Mouse (Mus musculus): ENCODE results near the gene Cyp4f40.
"Not testable (repeated sequence)": the region's sequence is repeated elsewhere in the genome, so short reads cannot be mapped to it uniquely, and the experiment has no call there.

Cyp4f40 gene

DNA sequence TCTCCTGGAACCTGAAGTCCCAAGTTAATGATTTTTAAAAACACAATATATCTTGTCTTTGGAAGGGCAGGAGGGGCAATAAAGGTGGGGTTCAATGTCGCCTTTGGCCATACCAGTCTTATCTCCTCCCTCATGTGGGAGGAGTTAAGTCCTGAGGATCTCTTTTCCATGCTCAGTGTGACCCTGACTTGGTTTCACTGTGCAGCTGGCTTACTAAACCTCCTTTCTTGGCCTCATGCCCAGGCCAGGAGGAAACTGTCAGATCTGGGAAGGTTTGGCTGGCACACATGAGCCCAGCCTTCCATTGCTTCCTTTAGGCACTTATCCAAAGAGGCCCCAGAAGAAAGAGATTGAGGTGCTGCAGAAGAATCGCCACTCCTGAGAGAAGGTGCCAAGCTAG, at the start of gene Cyp4f40:
Cyp4f40 (plus strand) TSS at position 189 of the 400 bp plus-strand sequence.
- peak; percentile 71 for DNase-seq

DNA sequence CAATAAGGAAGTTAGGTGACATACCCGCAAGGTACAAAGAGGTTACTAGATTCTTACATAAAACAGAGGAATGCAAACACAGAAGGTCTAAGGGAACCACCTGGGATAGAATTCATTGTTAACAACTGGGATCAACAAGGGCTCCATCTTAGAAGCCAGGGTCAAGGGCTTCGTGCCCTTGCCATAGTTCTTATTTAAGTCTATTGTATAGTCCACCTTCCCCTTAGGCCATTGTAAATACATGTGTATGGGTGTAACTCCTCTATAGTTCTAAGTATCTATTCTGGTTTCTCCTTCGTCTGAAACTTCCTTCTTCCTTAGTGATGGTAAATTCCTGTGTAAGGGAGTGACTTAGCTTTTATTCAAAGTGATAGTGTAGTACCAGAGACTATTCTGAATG, 48.5 kb upstream of the Cyp4f40 start:
- DNase-seq: not testable (repeated sequence)

GRCm38 (mm10) chr17:32610896-32611295, 47.8 kb upstream of the Cyp4f40 start:
- no peak for DNase-seq

DNA sequence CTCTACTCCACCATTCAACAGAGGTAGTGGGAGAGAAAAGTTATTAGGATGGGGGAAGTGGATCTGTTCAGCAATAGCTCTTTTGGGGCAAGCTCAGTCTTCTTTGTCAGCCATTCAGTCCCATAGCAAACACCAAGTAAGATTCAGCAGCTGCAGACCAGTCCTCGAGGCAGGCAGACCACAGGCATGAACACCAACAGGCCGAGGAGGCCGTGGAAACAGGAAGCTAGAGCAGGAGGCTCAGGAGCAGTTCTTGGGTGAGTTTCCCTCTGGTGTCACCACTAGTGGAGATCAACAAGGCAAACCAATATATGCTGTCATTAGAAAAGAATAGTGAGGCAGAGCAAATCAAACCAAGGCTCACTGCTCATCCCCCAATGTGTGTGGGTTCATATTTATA, 46.3 kb upstream of the Cyp4f40 start:
- DNase-seq: no peak

DNA sequence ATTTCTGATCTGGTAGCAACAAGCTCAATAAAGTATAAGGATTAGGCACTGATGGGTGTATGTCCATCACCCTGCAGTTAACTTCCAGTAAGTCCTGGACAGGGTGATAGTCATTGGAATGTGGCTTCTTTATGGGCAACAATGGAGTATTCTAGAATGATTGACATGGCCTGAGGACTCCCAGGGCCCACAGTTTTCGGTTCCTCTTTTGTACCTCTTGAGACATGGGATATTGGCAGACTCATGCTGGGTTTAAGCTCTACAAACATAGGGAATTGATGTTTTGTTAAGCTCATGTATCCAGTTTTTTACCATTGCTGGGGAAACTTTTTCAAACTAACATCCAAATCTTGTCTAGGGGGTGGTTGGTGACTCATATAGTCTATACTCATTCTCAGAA, 41.4 kb upstream of the Cyp4f40 start:
- DNase-seq: no peak

DNA sequence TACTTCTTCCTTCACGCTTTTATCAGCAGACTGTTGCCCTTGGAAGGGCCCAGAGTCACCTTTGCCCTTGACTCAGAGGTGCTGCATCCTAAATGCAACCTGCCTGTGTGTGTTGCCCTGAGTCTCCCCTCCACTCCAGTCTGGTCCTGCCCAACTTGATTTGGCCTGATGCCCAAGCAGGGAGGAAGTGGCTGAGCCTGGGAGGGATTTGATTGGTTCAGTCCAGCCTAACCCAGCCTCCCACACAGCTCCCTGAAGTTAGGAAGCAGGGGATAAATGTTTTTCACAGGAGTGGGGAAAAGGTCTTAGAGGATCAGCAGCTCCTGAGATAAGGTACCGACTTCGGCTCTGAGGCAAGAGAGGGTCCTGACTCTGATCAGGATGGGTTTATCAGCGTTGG, 37.7 kb upstream of the Cyp4f40 start, which contains the start of gene Cyp4f37:
Cyp4f37 (plus strand) TSS at position 292 of the 400 bp plus-strand sequence.
- not testable (repeated sequence) for DNase-seq

DNA sequence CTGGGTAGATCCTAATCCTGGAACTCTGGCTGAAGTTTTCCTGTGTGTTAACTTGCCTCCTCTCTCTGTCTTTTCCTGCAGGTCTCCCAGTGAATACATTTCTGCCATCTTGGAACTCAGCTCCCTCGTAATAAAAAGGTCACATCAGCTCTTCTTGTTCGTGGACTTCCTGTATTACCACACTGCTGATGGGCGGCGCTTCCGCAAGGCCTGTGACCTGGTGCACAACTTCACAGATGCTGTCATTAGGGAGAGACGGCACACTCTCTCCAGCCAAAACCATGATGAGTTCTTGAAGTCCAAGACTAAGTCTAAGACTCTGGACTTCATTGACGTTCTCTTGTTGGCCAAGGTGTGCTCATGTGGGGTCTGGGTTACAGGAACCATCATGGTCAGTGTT, 29.0 kb upstream of the Cyp4f40 start:
- not testable (repeated sequence) for DNase-seq

DNA sequence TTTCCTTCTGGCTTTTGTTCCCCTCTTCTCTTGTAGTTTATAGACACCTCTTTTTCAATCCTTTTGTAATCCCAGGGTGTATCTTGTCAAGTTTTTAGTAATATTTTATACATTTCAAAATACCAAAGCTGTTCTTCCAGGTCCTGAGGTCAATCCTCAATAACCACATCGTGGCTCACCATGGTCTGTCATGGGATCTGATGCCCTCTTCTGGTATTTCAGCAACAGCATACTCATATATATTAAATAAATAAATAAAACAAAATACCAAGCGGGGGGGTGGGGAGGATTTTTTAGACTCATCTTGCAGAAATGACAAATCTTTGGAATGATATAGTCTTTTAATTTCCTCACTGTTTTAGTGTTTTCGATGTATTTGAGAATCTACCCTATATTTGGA, 26.8 kb upstream of the Cyp4f40 start:
- DNase-seq: no peak

- not testable (repeated sequence) for DNase-seq
These were observed 24.3 kb upstream of the Cyp4f40 start for GRCm38 (mm10) chr17:32634242-32634971.

- DNase-seq: peak; percentile 76
These were observed 23.8 kb upstream of the Cyp4f40 start for GRCm38 (mm10) chr17:32634972-32635314.

GRCm38 (mm10) chr17:32636341-32636740, 22.4 kb upstream of the Cyp4f40 start:
- DNase-seq: no peak

DNA sequence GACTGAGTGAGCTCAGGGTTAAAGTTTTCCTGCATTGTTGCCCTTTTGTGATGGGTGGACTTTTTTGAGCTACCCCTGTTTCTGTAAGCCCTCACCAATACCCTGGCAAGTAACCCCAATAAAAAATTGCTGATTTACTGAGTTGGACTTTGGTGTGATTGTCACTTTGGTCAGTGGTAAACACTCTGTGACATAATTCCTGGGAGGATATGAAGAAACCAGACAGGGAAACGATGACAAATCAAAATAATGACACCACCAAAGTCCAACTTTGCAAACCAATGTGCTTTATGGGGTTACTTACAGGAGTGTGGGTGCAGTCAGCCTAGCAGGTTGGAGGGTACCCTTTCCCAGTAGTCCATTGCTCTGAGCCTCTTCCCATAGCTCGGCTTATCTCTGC, 21.5 kb upstream of the Cyp4f40 start:
- DNase-seq: no peak

GRCm38 (mm10) chr17:32646631-32647030, 12.1 kb upstream of the Cyp4f40 start:
- no peak for DNase-seq

GRCm38 (mm10) chr17:32653860-32654259, 4.8 kb upstream of the Cyp4f40 start:
- DNase-seq: no peak

DNA sequence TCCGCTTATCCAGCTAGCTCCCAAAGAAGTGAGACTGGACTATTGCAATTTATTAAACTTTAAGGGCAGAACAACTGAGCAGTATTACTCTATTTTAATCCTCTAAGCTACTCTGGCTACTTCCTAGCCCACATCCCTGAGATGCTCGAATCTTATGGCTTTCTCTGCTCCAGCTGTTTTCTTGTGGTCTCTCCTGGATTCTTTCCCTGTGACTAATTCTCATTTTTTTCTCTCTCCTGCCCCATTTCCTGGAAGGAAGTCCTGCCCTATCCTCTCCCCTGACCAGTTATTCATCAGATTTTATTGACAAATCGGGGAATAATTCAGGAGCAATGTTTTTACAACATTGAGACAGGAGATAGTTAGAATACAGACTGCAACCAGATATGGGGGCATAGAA, 1.7 kb upstream of the Cyp4f40 start:
- no peak for DNase-seq

GRCm38 (mm10) chr17:32658246-32658645, 454 bp upstream of the Cyp4f40 start:
- DNase-seq: no peak

DNA sequence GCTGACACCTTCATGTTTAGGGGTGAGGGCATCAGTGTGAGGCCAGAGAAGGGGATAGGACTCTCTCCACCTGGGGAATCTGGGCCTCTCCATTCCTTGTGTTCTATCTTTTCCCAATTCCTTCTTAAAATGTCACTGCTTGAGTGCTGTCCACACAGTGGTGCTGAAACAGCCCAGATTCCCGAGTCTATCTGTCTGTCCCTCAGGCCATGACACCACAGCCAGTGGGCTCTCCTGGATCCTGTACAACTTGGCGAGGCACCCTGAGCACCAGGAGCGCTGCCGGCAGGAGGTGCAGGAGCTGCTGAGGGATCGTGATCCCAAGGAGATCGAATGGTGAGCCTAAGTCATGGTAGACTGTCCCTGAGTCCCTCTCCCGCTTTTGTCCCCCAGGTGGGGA, 15.3 kb downstream of the Cyp4f40 start:
- DNase-seq: no peak

DNA sequence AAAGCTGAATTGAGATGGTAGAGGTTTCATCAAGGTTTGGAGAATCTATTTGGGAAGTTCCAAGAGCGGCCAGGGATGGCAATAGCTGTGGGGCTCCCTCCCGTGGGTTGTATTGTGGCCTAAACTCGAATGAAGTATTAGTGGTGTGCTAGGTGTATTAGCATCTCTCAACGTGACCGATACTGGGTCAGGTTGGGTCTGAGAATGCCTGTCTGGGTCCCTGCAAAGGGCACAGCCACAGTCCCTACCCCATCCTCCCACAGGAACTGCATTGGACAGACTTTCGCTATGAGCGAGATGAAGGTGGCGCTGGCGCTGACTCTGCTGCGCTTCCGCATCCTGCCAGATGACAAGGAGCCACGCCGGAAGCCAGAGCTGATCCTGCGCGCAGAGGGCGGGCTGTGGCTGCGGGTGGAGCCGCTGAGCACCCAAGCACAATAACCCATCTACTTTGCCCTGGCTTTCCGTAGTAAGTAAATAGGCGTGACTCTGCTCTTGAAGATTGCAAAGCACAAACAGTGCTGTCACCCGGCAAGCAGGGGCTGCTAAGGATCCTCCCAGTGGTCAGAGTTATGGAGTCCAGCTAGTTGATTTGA, 17.4 kb downstream of the Cyp4f40 start:
- no peak for DNase-seq

DNA sequence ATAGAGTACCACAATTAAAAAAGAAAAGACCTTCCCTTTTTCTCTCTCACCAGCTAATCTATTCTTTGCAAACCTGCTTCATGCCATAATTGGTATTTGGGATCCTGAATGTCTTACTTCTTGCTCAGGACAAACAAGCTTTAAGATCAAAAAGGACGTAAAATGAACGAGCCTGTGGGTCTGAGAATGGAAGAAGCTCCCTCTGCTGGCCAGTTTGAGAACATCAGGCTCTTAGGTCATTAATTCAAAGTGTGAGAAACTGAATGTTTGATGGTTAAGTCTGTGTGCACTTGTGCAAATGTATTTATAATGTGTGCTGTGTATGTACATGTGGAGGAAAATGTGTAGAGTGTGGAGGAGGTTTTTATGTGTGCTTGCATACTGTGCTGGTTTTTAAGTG, 21.7 kb downstream of the Cyp4f40 start:
- peak; percentile 50 for DNase-seq

DNA sequence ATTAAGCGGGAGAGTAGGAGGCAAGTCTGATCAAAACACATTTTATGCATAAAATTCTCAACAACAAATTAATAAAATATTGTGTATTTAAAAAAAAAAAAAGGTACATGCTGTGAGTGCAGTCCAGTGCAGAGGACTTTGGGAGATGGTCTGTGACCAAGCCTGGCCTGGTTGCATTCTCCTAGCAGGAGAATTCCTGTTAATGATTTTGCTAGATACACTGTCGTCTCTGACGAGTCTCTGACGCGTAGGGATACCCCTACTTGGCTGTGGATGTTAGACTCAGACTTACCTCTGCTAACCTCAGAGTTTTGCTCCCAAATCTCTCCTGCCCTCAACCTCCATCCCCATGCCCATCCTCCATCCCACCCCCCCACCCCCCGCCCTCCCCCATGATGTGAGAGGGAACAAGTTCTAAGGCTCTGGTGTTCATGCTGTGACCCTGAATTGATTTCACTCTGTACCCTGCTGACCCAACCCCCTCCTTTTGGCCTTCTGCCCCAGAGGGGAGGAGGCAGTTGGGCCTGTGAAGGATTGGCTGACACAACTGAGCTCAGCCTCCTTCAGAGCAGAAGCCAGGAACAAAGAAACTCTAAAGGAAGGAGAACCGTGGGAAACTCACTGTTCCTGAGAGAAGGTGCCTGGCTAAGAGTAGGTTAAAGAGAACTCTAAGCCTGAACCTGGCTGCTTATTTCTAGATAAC, 26.5 kb downstream of the Cyp4f40 start, which contains the start of gene Cyp4f15:
Cyp4f15 (plus strand) TSS at position 580 of the 703 bp plus-strand sequence.
- DNase-seq: peak; percentile 14

- no peak for DNase-seq
These were observed 28.0 kb downstream of the Cyp4f40 start for GRCm38 (mm10) chr17:32686722-32687121.

DNA sequence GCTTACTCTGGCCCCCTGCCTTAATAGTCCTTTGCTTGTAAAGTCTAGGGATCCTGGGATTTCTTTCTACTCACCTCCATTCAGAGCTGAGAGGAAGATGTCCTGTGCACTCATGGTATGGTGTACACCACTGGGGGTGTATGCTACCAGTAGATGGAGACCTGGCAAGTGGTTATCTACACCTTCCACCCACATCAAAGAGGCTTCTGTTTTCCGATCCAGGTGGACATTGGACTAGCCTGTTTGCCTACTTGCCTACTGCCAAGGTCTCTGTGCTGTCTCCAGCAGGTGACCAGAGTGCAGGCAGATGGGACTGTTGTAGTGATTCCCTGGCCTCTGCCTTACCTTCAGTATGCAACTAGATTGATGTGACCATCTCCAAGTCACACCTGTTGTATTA, 32.3 kb downstream of the Cyp4f40 start:
- DNase-seq: no peak

GRCm38 (mm10) chr17:32702826-32703225, 44.1 kb downstream of the Cyp4f40 start:
- peak; percentile 21 for DNase-seq

GRCm38 (mm10) chr17:32710541-32710940, 51.8 kb downstream of the Cyp4f40 start:
- DNase-seq: not testable (repeated sequence)

Data from kidney, postnatal 14 days (tissue).